Mouse (Mus musculus): Measurements from ENCODE around the gene Jak3.
A peak's percentile ranks its signal among the peaks of the same experiment; 100 is the strongest.

Jak3 gene

DNA sequence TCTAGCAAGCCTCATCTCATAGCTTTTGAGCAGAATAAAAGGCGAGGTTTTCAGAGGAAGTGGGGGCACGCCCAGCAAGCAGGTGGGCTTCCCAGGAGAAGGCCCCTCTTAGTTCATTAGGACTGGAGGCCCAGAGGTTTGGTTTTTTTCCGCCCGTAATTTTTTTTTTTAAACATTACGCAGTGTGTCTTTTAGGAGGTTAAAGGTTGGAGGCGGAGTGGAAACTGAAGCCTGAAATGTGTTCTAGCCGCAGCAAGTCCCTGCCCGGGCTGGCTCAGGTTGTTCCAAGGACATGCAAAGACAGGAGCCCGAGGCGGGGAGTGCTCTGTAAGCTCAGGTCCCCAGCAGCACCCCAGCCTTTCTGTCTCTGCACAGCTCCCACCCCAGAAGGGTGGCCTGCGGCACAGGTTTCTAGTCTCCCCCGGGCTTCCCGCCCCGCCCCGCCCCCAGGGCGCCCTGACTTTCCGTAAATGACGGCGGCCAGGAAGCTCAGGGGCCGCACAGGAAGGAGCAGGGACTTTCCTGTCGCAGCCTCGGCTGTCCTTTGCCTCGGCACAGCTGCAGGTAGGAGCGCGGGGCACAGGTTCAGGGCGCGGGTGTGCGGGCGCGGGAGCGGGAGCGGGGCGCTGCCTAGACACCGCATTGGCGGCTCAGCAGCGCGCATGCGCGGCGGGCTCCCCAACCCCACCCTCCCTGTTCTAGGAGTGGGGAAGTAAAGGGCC, at the start of gene Jak3:
TSS of gene Jak3 (plus strand) at position 277 of the 722 bp plus-strand sequence.
- no peak for DNase-seq (ENCODE audit: low read depth, low spot score)

DNA sequence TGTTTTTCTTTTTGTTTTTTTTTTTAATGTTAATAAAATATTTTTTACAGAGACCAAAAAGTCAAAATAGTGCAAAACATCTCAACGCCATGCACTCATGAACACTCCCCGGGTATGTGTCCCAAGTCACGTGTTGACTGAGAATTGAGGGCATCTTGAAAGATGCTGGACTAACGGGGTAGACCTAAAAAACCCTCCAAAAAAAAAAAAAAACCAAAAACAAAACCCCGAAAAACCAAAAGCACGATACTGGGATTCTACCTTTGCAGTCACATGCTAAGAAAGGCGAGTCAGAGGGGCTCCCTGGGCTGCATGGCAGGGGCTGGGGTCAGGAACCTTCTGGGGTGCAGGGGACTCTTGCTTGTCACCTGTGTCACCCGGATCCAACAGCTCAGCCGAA, 49.3 kb upstream of the Jak3 start:
- no peak for DNase-seq (ENCODE audit: low read depth, low spot score)

DNA sequence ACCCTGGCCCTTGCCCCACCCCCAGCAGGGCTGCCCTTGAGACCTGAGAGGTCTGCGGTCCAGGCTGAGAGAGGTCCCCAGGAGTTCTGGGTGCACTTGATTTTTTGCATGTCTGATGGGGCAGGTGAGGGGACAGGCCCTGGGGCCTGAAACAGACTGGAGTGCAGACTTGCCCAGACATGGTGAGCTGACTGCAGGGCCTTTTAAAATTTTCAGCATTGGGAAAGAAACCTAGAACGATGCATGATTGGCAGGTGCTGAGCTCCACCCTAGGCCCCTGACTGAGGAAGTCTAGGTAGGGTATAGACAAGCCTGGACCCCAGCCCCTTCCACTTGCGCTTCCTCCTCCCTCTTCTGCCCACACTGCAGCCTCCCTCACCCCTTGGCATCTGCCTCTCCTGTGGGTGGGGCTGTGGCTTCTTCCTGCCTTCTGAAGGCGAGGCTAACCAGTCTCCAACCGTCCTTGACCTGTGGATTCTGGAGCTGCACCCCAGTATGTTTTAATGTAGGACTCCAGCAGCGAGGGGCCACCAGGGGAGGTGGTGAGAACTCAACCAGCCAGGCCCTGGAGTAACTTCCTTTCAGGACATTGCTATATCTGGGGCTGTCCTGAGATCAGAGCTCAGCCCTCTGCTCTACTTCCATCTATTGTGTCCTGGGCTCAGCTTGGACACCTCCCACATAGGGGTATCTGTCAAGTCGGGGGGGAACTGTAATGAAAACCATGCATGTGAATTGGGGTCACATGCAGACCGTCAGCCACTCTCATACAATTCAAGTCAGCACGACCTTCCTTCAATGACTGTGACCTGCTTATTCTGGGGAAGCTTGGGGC, 48.6 kb upstream of the Jak3 start:
- no peak for DNase-seq (ENCODE audit: low read depth, low spot score)

DNA sequence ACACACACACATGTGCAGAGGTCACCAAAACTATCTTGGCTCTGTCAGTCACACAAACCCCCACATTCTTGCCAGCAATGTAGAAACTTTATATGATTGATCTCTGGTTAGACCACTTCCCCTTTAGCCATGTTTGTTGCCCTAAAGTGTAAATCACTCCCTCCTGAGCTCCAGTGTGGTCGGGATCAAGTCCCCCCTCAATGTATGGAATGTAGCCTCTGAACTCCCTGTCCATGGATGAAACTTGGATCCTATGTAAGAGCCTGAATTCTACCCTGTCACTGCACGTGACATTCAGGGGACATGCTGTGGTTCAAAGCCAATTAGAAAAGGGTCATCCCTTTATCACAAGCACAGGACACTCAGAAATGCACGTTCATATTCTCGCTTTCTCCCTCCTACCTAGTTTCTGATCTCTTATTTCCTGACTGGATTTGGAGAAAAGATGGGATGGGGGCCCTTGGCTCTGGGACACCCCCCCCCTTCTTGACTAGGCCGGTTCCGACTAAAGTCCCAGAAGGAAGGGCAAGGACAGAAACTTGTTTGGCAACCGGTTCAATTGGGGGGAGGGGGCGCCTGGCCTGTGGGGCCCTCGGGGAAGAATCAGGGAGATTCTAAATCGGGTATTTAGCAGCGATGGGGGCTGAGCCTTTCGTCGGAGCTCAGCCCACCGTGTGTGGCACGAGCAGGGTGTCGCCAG, 47.5 kb upstream of the Jak3 start:
- no peak for DNase-seq (ENCODE audit: low read depth, low spot score)

DNA sequence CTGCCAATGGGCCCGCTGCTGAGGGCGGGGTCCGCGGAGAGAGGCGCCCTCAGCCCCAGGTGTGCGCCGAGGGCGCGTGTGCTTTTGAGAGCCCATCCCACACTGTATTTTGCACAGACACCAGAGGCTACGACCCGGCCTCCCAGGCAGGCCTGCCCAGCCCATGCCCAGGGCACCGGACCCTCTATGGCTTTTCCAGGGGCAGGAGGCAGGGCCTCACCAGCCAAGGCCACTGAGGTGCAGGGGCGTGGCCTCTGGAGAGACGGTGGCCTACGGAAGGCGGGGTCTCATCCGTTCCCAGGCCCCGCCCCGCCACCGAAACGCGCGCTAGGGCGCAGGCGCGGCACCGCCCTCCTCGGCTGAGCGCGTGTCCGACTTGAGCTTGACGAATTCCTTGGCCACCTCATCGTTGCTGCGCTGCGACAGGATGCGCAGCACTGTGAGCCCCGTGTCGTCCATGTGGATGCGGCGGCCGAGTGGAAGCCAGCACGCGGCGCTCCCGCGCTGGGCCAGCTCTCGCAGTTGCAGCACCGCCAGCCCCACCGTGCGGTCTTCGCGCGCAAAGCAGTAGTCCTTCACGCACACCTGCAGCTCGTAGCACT, 46.9 kb upstream of the Jak3 start:
- peak; percentile 89 for DNase-seq (ENCODE audit: low read depth, low spot score)

DNA sequence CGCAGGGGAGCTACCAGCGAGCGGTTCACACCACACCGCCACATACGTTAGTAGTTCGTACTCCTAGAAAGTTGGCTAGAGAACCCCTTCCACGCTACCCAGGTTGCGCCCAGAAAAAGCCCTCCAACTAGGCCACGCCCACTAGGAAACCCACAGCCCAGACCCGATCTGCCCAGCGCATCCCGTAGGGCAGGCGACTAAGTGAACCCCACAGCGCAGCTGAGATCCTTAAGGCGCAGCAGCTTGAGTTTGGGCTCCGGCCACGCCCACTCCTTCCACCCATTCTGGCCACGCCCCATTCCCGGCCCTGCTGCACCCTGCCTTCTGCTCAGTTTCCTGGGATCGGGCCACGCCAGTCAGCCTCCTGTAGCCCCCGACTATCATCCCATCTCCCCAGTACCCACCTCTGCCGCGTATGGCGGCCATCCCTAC, 46.3 kb upstream of the Jak3 start:
- DNase-seq (ENCODE audit: low read depth, low spot score), result peak; percentile 38

DNA sequence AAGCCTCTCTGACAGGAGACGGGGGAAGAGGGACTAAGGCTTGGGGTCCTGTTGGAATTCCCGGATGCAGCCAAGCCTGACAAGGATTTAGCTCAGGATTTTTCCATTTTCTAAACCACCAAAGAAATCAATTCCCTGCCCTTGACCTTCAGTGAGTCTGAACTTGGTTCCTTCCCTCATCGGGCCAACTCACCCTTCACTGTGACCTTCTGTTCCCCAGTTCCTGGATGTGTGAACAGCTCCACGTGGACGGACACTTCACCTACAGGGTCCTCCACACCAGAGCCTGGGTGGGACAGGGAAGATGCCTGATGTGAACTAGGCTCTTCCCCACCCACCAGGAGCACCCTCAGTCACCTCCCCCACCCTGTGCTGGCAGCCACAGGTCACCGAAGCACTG, 45.3 kb upstream of the Jak3 start:
- no peak for DNase-seq (ENCODE audit: low read depth, low spot score)

DNA sequence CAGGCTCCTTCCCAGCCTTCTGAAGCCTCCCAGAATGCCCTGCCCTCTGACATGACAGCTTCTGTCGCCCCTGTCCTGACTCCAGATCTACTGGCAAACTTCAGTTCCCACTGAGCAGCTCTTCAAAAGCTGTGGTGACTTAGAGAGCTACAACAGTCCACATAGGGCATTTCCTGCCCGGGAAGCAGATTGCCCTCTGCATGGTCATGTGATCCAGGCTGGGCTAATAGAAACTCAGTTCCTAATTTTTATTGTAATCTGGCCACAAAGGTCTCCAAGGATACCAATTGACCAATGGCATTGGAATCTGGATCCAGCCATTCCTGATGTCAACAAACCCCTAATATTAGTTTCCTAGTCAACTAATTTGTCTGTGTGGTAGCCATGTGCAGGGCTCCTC, 44.2 kb upstream of the Jak3 start:
- no peak for DNase-seq (ENCODE audit: low read depth, low spot score)

DNA sequence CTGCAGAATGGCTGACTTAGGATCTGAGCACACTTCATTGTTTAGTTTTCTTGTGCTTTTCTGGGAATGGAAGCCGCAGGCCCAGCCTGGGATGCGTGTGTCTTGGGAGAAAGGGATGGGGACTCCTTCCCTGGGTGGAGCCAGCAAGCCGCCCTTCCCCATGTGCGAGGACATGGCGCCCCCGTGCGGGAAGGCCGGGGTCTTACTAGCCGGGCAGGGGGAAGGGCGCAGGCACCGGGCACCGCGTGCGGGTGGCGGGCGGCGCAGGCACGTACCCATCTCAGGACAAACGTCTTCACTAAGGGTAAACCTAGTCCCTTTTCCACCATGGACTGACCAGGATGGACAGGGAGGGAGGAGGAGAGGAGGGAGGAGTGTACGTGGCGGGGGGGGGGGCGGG, 42.9 kb upstream of the Jak3 start:
- no peak for DNase-seq (ENCODE audit: low read depth, low spot score)

DNA sequence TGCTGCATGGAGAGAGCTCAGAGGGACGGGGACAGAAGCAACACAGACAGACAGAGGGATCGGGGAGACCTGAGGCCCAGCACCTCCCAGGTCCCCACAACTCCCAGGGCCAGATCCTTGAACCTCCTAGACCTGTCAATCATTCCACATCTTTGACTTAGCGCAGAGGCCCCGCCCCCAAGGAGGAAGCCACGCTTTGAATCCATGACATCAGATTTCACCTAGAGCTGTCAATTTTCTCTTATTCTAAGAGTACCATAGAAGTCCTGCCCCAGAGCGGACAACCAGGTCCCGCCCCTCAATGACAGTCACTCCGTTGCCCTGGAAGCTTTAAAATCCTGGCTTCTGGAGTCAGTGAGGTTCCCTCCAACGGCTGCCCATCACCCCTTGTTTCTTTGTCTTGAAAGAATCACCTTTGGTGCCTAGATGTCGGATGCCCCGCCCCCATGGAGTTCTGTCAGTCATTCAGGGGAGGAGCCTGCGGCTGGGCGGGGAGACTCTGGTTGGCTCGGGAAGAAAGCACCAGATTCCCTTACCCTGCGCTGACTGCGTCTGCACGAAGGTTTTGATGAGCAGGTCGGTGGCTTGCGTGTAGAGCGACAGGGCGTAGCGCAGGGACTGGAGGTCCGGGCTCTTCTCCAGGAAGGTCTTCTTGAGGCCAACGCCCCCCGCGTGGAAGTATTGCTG, 42.0 kb upstream of the Jak3 start:
- DNase-seq (ENCODE audit: low read depth, low spot score), result no peak

DNA sequence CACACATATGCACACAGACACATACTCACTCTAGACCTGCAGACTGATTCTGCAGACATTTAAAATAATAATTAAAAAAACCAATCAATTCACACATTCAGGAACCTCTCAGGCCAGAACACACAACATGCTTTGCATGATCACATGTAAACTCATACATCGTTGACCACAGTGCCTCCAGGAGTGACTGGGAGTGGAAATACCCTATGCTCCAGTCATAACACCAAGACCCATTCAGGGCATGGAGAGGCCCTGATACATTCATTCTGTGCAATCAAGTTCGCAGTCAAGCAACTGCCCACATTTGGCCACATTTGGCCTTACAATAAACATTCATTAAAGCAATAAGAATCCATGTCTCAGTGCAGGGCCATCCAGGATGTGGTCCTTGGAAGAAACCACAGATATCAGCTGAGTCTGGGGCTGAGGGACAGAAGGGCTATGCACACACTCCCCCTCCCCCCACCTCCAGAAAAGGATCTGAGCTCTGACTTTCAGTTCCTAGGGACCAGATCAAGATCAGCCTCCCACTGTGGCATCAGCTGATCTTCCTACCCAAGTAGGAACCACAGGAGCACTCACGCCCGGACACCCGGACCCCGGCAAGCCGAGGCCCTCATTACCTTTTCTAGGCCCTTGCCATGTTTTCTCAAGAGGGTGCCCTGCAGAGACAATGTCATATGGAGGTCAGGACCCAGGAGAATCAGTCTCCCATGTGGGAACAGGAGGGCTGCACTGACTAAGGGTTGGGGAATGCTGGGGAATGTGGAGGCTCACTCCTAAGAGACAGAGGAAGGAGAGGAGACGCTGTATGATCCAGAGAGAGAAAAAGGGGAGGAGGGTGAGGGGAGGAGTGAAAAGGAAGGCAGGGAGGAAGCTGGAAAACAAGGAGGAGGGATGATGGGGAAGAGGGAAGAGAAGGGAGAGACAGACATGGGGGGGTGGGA, 38.7 kb upstream of the Jak3 start:
- no peak for DNase-seq (ENCODE audit: low read depth, low spot score)

DNA sequence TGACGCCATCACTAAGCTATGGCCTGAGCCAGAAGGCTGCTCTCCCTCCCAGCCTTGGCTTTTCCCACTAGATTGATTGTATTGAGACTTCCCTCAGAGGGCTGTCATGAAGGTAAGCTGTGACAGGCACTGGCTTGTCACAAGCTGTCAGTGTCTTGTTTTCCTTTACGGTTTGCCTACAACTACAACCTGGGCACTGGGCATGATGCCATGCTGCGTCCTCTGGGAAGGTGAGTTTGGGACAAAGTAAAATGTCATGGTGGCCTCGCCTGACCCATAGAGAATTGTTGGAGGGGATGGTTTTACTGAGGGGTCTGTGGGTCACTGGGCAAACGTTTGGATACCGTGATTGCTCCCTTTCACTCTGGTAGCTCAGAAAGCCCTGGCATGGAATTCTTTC, 37.8 kb upstream of the Jak3 start:
- DNase-seq (ENCODE audit: low read depth, low spot score), result no peak

DNA sequence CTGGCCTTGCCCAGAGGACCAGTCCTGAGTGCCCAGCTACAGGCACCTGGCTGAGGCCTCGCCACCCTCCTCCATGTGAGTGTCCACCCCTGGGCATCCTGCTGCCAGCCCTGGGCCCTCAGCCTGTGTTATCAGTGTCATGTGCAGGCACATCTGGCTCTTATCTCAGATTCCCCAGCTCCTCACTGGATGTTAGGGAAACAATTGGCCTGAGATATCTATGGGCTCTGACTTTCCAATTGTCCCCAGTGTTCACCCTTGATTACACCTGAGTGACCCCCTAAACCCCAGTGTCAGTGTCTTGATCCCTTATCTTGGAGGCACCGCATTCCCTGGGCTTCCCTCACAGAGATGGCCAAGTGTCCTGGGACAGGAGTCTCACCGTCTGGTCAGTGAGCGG, 36.8 kb upstream of the Jak3 start:
- DNase-seq (ENCODE audit: low read depth, low spot score), result no peak

DNA sequence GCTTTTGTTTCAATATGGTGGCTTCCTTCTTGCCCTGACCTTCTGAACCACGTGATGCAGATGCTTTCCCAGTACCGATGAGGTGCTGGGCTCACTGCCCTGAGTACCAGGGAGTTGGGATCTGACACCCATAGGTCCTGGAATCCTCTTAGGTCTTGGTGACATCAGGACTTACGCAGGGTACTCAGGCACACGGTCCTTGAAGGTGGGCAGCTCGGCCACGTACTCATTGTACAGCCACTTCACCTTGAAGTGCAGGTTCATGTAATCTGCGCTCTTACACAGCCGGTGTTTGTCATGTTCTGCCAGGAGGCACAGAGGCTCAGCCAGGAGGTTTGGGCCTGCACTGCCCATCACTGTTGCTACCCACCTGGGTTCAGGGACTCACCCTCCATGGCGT, 30.6 kb upstream of the Jak3 start:
- DNase-seq (ENCODE audit: low read depth, low spot score), result no peak

DNA sequence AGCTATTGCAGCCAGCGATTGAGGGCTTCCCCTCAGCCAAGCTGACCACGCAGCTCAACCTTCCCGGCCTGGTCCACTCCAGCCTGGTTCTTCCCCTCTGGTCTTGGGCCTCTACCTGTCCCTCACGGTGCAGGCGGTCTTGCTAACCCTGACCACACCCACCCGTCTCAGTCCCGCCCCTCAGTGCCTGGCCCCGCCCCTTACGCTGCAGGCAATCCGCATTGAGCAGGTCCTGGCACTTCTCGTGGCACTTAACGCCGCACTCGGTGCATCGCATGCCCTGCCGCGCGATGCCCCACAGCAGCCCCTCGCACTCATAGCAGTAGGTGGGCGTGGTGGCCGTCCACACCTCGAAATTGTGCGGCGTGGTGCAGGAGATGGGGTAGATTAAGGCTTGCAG, 21.5 kb upstream of the Jak3 start:
- no peak for DNase-seq (ENCODE audit: low read depth, low spot score)

DNA sequence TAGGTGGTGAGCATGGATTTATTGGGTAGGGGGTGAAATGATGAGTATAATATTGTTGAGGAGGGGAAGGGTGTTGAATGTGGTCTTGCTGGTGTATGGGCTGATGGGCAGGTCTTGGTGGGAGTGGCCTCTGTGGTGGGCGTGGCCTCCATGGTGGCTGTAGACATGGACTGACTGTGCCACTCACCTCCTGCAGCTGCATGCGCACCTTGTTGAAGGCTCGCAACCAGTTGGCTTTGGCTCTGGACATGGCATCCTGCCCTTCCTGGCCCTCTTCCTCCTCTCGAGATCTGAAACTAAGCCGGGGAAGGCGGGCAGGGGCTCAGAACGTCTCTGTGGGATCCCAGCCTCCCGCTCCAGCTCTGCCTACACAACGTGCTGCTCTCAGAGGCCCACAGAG, 18.3 kb upstream of the Jak3 start:
- DNase-seq (ENCODE audit: low read depth, low spot score), result no peak

DNA sequence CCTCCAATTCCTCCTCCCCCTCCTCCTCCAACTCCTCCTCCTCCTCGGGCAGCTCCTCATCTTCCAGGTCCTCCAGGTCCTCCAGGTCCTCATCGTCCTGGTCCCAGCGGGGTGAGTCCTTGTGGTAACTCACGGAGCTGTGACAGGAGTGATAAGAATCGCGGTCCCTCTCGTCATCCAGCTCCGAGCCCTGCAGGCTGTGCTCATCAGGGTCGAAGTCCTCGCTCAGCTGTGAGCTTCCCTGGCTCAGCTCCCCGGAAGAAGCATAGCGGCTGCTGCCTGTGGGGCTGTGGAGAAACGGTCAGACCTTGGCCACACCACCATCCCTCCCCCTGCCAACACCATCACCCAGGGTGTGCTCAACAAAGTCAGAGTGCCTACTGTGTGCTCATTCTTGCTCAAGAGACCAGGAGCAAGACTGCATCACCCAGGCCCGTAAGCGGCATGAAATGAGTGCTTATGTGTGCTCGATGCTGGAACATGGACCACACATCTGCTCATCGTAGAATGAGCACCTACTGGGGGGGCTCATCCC, 17.5 kb upstream of the Jak3 start:
- DNase-seq (ENCODE audit: low read depth, low spot score), result no peak

DNA sequence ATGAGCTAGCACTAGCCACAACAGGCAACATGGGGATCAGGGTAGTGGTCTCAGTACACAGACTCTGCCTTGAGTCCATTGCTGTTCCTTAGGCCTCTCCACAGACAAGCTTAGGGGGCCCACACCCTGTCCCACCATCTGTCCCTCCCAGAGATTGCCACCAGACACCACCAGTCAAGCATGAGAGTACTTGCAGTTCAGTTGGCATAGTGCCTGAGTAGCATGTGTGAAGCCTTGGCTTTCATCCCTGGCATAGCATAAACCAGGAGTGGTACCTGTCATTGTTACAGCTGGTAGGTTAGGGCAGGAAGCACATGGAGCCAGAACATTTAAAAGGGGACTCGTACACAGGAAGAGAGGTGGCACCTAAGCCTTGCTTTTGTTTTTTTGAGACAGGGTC, 16.3 kb upstream of the Jak3 start:
- DNase-seq (ENCODE audit: low read depth, low spot score), result no peak

DNA sequence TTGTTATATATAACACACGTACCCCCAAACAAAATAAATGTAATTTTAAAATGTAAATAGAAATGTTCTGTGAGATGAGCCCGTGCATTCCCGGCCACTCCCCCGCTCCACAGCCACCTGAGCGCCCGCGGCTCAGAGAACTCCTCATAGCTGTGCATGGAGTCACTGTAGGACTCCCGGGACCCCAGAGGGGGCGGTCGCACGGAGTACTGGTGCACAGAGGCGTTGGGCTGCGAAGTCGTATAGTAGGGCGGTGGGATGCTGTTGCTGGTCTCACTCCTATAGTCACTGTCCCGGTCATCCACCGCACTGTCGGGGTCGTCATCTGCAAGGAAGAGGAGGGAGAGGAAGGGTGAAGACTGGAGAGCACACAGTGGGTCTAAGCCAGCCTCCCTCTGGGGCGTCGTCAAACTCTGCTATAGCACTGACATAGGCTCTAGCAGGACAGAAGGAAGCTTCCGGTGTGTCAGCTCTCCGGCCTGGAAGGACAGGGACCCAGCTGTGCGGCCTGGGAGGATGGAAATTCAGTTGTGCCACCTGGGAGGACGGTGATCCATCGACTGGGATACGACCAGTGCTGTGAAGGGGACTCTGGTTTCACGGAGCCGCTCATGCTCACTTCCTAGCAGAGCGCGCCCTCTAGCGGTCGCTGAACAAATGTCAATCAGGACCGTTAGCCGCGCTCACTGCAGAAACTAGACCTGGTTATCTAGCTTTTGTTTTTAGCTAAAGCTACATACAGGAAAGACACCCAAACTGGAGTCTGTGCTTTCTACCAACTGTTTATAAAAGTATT, 15.6 kb upstream of the Jak3 start:
- DNase-seq (ENCODE audit: low read depth, low spot score), result peak; percentile 85

All from embryo, embryonic 11.5 days (tissue).